Mouse (Mus musculus): ENCODE measurements around the gene Nanos1. TPM values are rescaled to one million over a fixed set of nuclear protein-coding genes. Genes with fewer than 3 reads are reported as not detected.
A peak's percentile ranks its signal among the peaks of the same experiment; 100 is the strongest.

The Nanos1 gene
- polyA plus RNA-seq, 1 experiment, result 0.13 TPM

DNA sequence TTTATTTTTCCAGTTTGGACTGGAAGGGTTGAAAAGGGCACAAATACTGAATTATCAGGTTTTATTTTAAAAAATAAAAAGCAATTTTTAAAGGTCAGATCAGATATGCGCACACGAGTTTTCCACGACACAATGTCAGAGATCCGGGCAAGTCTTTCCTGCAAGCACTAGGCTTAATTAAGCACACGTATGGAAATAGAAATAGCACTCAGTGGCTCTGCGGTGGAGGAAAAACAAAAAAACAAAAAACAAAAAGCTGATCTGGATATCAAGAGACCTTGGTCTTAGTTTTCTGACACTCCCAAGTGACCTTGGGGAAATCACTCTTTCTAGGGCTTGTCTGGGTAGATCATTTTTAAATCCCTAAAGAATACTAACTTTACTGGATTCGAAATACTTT is 33.7 kb downstream of the Nanos1 start:
- H3K4me3 ChIP-seq (ENCODE audit: insufficient read depth, low read depth, low read length), result peak overlapping the region; percentile 88
- H3K4me1 ChIP-seq (ENCODE audit: control insufficient read depth, insufficient read depth, low read length), result peaks cover 12% of the 10 kb centered on the region
- H3K36me3 ChIP-seq (ENCODE audit: control insufficient read depth, insufficient read depth, low read length), result no peaks in the 10 kb centered on the region
- peak; percentile 2 for DNase-seq
- TF ChIP-seq POLR2A (IDR thresholded peaks at IDR 0.05; ENCODE audit: low read depth, low read length) (no peak), CTCF (conservative IDR thresholded peaks at IDR 0.05; ENCODE audit: insufficient read depth, insufficient read length, low read depth, low read length) (no peak)
- H3K27ac ChIP-seq (ENCODE audit: insufficient read depth, low read depth, low read length), result peak overlapping the region; percentile 89
- no peaks in the 10 kb centered on the region for H3K27me3 ChIP-seq (replicated peaks; ENCODE audit: control insufficient read depth, insufficient read depth, low read length)
- WGBS, result 1% methylated on average over 7 of the region's 7 CpGs

DNA sequence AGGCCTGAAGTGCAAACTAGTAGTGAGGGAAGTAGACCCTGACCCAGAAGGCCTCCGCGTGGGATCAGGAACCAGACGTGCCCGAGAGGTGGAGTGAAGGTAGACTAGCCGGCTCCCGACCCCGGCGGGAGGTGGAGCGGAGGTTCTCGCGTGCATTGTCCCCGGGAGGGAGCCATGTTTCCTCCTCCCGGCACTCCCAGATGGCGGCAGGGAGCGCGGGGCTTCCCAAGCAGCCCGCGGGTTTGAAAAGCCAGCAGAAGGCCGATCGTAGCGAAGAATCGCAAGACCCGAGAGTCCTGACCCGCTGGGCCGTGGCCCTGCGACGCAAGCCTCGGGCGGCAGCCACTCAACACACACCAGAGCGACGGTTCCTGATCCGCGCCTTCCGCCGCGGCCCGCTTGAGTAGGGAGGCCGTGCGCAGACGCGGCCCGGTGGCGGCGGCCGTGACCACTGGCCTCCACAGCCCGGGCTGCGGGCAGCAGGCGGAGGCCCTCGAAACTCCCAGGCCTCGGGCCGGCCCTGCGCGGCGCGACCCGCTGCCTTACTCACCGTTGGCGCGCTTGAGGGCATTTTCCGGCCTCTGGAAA is 34.2 kb downstream of the Nanos1 start:
- no peak for TF ChIP-seq POLR2A (IDR thresholded peaks at IDR 0.05; ENCODE audit: low read depth, low read length)
- TF ChIP-seq CTCF (conservative IDR thresholded peaks at IDR 0.05; ENCODE audit: insufficient read depth, insufficient read length, low read depth, low read length), result no peak
- Histone ChIP-seq H3K4me3 (ENCODE audit: insufficient read depth, low read depth, low read length) (peak overlapping the region; percentile 88), H3K27me3 (replicated peaks; ENCODE audit: control insufficient read depth, insufficient read depth, low read length) (no peaks in the 10 kb centered on the region), H3K27ac (ENCODE audit: insufficient read depth, low read depth, low read length) (peak overlapping the region; percentile 89), H3K4me1 (ENCODE audit: control insufficient read depth, insufficient read depth, low read length) (peaks cover 12% of the 10 kb centered on the region), H3K36me3 (ENCODE audit: control insufficient read depth, insufficient read depth, low read length) (no peaks in the 10 kb centered on the region)
- DNase-seq, result peak; percentile 65
- under 1% methylated on average over 60 of the region's 60 CpGs for WGBS

DNA sequence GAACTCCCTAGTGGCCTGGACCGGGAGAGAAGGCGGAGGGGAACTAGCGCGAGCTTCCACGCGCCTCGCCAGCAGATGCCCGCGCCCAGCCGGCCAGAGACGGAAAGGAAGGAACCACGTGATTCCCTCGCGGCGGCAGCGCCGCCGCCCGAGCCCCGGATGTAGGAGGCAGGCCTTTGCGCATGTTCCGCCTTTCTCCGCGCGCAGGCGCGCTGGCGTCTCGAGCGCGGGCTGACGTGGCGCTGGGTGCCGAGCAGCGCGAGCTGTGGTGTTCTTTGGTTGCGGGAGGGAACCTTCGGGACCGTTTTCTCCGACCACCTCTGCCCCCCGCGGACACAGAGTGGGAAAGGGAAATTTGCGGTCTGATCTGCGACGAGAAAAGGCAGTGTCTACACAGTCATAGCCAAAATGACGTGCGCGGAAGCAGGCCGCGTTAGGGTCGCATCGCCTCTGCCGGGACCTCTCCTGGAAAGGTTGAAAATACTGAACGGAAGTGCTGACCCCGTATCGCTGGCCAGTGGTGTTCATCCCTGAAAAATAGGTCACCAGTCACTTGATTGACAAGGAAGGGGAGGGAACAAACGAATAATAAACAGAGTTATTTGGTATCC is 34.9 kb downstream of the Nanos1 start, which contains the start of gene Eif3a:
TSS of gene Eif3a (minus strand) at position 108 of the 611 bp plus-strand sequence.
- Histone ChIP-seq H3K27ac (ENCODE audit: insufficient read depth, low read depth, low read length) (peak within 1 kb of the TSS; percentile 97), H3K4me3 (ENCODE audit: insufficient read depth, low read depth, low read length) (peak within 1 kb of the TSS; percentile 88), H3K27me3 (replicated peaks; ENCODE audit: control insufficient read depth, insufficient read depth, low read length) (no peaks in the 10 kb centered on the region), H3K36me3 (ENCODE audit: control insufficient read depth, insufficient read depth, low read length) (no peaks in the 10 kb centered on the region), H3K4me1 (ENCODE audit: control insufficient read depth, insufficient read depth, low read length) (peaks cover 12% of the 10 kb centered on the region)
- whole genome bisulfite sequencing, result under 1% methylated on average over 57 of the region's 57 CpGs
- TF ChIP-seq POLR2A (IDR thresholded peaks at IDR 0.05; ENCODE audit: low read depth, low read length) (peak; percentile 75), CTCF (conservative IDR thresholded peaks at IDR 0.05; ENCODE audit: insufficient read depth, insufficient read length, low read depth, low read length) (no peak)
- peak; percentile 97 for DNase-seq

DNA sequence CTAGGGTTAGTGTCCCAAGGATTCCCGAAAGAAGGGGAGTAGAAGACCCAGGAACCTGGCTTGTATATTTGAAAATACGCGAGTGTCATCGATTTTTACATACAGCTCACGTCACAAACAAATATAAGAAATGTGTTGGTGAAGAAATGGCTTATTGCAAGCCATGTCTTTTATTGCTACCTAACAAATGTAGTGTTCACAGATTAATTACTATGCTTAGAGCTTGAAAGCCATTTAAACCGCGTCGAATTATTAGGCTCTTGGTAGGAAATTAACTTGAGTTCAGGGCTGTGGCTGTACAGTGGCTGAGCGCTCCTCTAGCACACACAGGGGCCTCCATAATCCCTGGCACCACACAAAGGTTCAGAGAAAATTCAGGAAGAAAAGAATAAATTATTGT is 35.4 kb downstream of the Nanos1 start:
- Histone ChIP-seq H3K4me3 (ENCODE audit: insufficient read depth, low read depth, low read length) (peak overlapping the region; percentile 88), H3K27ac (ENCODE audit: insufficient read depth, low read depth, low read length) (peak overlapping the region; percentile 97), H3K36me3 (ENCODE audit: control insufficient read depth, insufficient read depth, low read length) (no peaks in the 10 kb centered on the region), H3K27me3 (replicated peaks; ENCODE audit: control insufficient read depth, insufficient read depth, low read length) (no peaks in the 10 kb centered on the region), H3K4me1 (ENCODE audit: control insufficient read depth, insufficient read depth, low read length) (peaks cover 10% of the 10 kb centered on the region)
- 7% methylated on average over 9 of the region's 9 CpGs for WGBS
- TF ChIP-seq POLR2A (IDR thresholded peaks at IDR 0.05; ENCODE audit: low read depth, low read length) (no peak), CTCF (conservative IDR thresholded peaks at IDR 0.05; ENCODE audit: insufficient read depth, insufficient read length, low read depth, low read length) (no peak)
- no peak for DNase-seq

DNA sequence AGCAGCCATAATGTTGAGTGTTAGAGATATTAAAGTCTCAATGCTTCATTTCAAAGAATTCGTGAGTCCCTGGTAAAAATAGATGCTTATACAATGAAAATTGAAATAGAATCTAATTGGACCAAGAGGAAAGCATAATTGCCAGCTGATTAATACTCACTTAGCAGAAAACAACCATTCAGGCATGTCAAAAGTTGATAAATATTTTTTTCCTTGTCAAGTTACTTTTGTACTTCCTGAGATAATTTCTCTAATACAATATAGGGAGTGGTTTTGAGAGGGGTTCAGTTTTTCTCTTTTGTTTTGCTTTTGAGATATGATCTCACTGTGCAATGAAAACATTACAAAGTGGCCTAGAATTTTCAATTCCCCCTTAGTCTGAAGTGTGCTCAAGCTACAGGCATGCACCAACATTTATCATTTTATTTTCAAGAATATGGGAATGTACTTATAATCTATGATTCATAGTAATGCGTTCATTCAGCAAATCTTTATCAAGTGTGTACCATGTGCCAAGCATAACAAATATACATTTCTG is 37.5 kb downstream of the Nanos1 start:
- TF ChIP-seq POLR2A (IDR thresholded peaks at IDR 0.05; ENCODE audit: low read depth, low read length) (no peak), CTCF (conservative IDR thresholded peaks at IDR 0.05; ENCODE audit: insufficient read depth, insufficient read length, low read depth, low read length) (no peak)
- Histone ChIP-seq H3K4me1 (ENCODE audit: control insufficient read depth, insufficient read depth, low read length) (peaks cover 3% of the 10 kb centered on the region; the same call in 1 of the 2 replicates), H3K27ac (ENCODE audit: insufficient read depth, low read depth, low read length) (no peak overlapping the region), H3K4me3 (ENCODE audit: insufficient read depth, low read depth, low read length) (no peak overlapping the region), H3K36me3 (ENCODE audit: control insufficient read depth, insufficient read depth, low read length) (no peaks in the 10 kb centered on the region), H3K27me3 (replicated peaks; ENCODE audit: control insufficient read depth, insufficient read depth, low read length) (no peaks in the 10 kb centered on the region)
- DNase-seq, result no peak
- 83% methylated on average over 2 of the region's 2 CpGs for WGBS

DNA sequence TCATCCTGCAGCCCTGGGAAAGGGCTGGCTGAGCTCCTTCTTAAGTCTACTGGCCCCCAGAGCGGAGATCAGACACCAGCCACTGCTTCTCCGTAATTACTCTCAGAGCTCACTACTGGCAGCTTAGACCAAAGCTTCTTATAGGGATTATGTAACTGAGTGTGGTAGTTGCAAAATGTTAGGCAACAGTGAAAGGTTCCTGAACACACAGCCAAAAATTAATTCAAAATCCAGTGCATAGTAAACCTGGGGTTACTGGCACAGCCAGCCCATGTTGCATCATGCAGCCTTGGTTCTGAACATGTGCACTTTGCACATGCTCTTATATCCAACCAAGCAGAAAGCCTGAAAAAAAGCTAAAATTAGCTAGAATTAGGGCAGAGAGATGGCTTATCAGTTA is 39.5 kb downstream of the Nanos1 start:
- no peaks in the 10 kb centered on the region for H3K36me3 ChIP-seq (ENCODE audit: control insufficient read depth, insufficient read depth, low read length)
- no peak overlapping the region for H3K27ac ChIP-seq (ENCODE audit: insufficient read depth, low read depth, low read length)
- 86% methylated on average over 2 of the region's 2 CpGs for WGBS
- no peaks in the 10 kb centered on the region for H3K27me3 ChIP-seq (replicated peaks; ENCODE audit: control insufficient read depth, insufficient read depth, low read length)
- peak; percentile 43 for DNase-seq
- H3K4me3 ChIP-seq (ENCODE audit: insufficient read depth, low read depth, low read length), result no peak overlapping the region
- TF ChIP-seq POLR2A (IDR thresholded peaks at IDR 0.05; ENCODE audit: low read depth, low read length) (no peak), CTCF (conservative IDR thresholded peaks at IDR 0.05; ENCODE audit: insufficient read depth, insufficient read length, low read depth, low read length) (no peak)
- H3K4me1 ChIP-seq (ENCODE audit: control insufficient read depth, insufficient read depth, low read length), result no peaks in the 10 kb centered on the region; the same call in 1 of the 2 replicates

DNA sequence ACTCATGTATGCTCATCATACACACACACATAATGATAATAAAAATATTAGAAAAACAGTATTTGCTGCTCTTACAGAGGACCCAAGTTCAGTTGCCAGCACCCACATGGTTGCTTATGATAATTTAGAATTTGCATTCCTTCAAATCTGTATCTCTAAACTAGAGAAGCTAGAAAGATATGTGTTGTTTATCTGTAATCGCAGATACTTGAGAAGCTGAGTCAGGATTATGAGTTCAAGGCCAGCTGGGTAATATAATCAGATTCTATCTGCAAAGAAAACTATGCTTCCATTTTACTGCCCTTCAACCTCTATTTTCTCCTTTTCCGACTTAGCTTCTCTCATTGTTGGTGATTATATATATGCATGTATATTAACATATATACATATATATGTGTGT is 41.6 kb downstream of the Nanos1 start:
- Histone ChIP-seq H3K4me1 (ENCODE audit: control insufficient read depth, insufficient read depth, low read length) (no peaks in the 10 kb centered on the region), H3K4me3 (ENCODE audit: insufficient read depth, low read depth, low read length) (no peak overlapping the region), H3K27ac (ENCODE audit: insufficient read depth, low read depth, low read length) (no peak overlapping the region), H3K27me3 (replicated peaks; ENCODE audit: control insufficient read depth, insufficient read depth, low read length) (no peaks in the 10 kb centered on the region), H3K36me3 (ENCODE audit: control insufficient read depth, insufficient read depth, low read length) (no peaks in the 10 kb centered on the region)
- DNase-seq, result no peak
- WGBS, result 94% methylated on average over 2 of the region's 2 CpGs
- TF ChIP-seq CTCF (conservative IDR thresholded peaks at IDR 0.05; ENCODE audit: insufficient read depth, insufficient read length, low read depth, low read length), result no peak
- no peak for TF ChIP-seq POLR2A (IDR thresholded peaks at IDR 0.05; ENCODE audit: low read depth, low read length)
